Comparison of ENCODE assay signal across 26 mouse cellular contexts in genomic region chr11:116470249-116470648, GRCm38 (mm10). TPM values are rescaled to one million over a fixed set of nuclear protein-coding genes. Genes with fewer than 3 reads are reported as not detected.
DNase-seq lines count a peak whose midpoint lies in the region; ATAC-seq lines count a peak whose summit lies in the region.
"Had no signal": no experiment of that assay in that cellular context is flagged by ENCODE, and none has a peak within 500 bp of the region (broad histone marks: within the 10 kb centered on the region; RNA-seq: fewer than 3 reads in every experiment).

No protein-coding gene starts in this region.

- 83% methylated on average over 3 of the region's 3 CpGs for WGBS in heart, embryonic 12.5 days
- WGBS in kidney, embryonic 15.5 days, result 83% methylated on average over 3 of the region's 3 CpGs
- 73% methylated on average over 3 of the region's 3 CpGs for WGBS in liver, embryonic 15.5 days (ENCODE audit: insufficient replicate concordance)
- WGBS in forebrain, embryonic 11.5 days, result 80% methylated on average over 3 of the region's 3 CpGs

- H3K36me3 ChIP-seq in heart, embryonic 12.5 days, result peaks cover 55% of the 10 kb centered on the region
- H3K36me3 ChIP-seq in kidney, embryonic 15.5 days, result peaks cover 56% of the 10 kb centered on the region
- peaks cover 41% of the 10 kb centered on the region for H3K36me3 ChIP-seq in liver, embryonic 15.5 days (replicated peaks)
- H3K36me3 ChIP-seq in forebrain, embryonic 11.5 days (ENCODE audit: control insufficient read depth, insufficient read depth, low read length), result peaks cover 3% of the 10 kb centered on the region; the same call in 1 of the 2 replicates

- H3K4me1 ChIP-seq in heart, embryonic 12.5 days (replicated peaks), result 0 out of 2 replicates have a peak, but pooled peaks cover 6% of the 10 kb centered on the region
- no peaks in the 10 kb centered on the region for H3K4me1 ChIP-seq in kidney, embryonic 15.5 days
- 0 out of 2 replicates have a peak, but pooled peaks cover 10% of the 10 kb centered on the region for H3K4me1 ChIP-seq in liver, embryonic 15.5 days (replicated peaks)
- H3K4me1 ChIP-seq in forebrain, embryonic 11.5 days (replicated peaks; ENCODE audit: control insufficient read depth, insufficient read depth, low read length), result no peaks in the 10 kb centered on the region
- H3K4me1 ChIP-seq: embryonic facial prominence, embryonic 12.5 days; midbrain, embryonic 12.5 days had no signal

- intact Hi-C loops in heart, postnatal 10 days (cut with DNase I), result no loop called here

- H3K27ac ChIP-seq in heart, embryonic 12.5 days (ENCODE audit: poor library complexity, severe bottlenecking), result 0 out of 2 replicates have a peak overlapping the region, but pooled peaks have one; percentile 45
- H3K27ac ChIP-seq in kidney, embryonic 15.5 days, result no peak overlapping the region
- 0 out of 2 replicates have a peak overlapping the region, but pooled peaks have one; percentile 10 for H3K27ac ChIP-seq in liver, embryonic 15.5 days (replicated peaks)
- H3K27ac ChIP-seq in forebrain, embryonic 11.5 days (ENCODE audit: low read depth, low read length), result no peak overlapping the region
- H3K27ac ChIP-seq: embryonic facial prominence, embryonic 12.5 days; left cerebral cortex, adult 2 months; limb, embryonic 10.5 days; midbrain, embryonic 12.5 days; neural tube, embryonic 15.5 days had no signal

- no peaks in the 10 kb centered on the region for H3K9me3 ChIP-seq in heart, embryonic 12.5 days (replicated peaks)
- H3K9me3 ChIP-seq in kidney, embryonic 15.5 days (replicated peaks), result no peaks in the 10 kb centered on the region
- H3K9me3 ChIP-seq in liver, embryonic 15.5 days (replicated peaks), result no peaks in the 10 kb centered on the region
- H3K9me3 ChIP-seq in forebrain, embryonic 11.5 days (ENCODE audit: control insufficient read depth, low read length), result no peaks in the 10 kb centered on the region
- H3K9me3 ChIP-seq: embryonic facial prominence, embryonic 12.5 days; limb, embryonic 10.5 days; midbrain, embryonic 12.5 days; neural tube, embryonic 15.5 days had no signal

- no peak overlapping the region for H3K4me3 ChIP-seq in heart, embryonic 12.5 days
- H3K4me3 ChIP-seq in kidney, embryonic 15.5 days (replicated peaks), result no peak overlapping the region
- no peak overlapping the region for H3K4me3 ChIP-seq in liver, embryonic 15.5 days (replicated peaks)
- H3K4me3 ChIP-seq in forebrain, embryonic 11.5 days (ENCODE audit: low read depth, low read length), result no peak overlapping the region
- H3K4me3 ChIP-seq: embryonic facial prominence, embryonic 12.5 days; left cerebral cortex, adult 2 months; limb, embryonic 10.5 days; midbrain, embryonic 12.5 days; myocyte; neural tube, embryonic 15.5 days had no signal

- ATAC-seq in heart, embryonic 12.5 days (ENCODE audit: insufficient number of reproducible peaks, low FRiP score), result no peak
- ATAC-seq in kidney, embryonic 15.5 days (replicated peaks; ENCODE audit: low FRiP score), result no peak
- no peak for ATAC-seq in liver, embryonic 15.5 days (ENCODE audit: insufficient read depth)
- no peak for ATAC-seq in forebrain, embryonic 11.5 days (replicated peaks; ENCODE audit: low FRiP score)
- ATAC-seq: activated CD4-positive, CD25-positive, alpha-beta regulatory T cell, adult 4 months; Patski had no signal

- no peak overlapping the region for H3K9ac ChIP-seq in heart, embryonic 12.5 days
- H3K9ac ChIP-seq in kidney, embryonic 15.5 days, result no peak overlapping the region
- H3K9ac ChIP-seq in liver, embryonic 15.5 days, result no peak overlapping the region
- H3K9ac ChIP-seq in forebrain, embryonic 11.5 days (ENCODE audit: low read length), result no peak overlapping the region
- H3K9ac ChIP-seq: embryonic facial prominence, embryonic 12.5 days; forebrain, postnatal 0 days; lung, embryonic 14.5 days; midbrain, embryonic 12.5 days; neural tube, embryonic 15.5 days had no signal

- no peak for DNase-seq in heart, postnatal 10 days
- DNase-seq in kidney, adult 11 months, result peak; percentile 42
- DNase-seq in kidney, postnatal 10 days, result peak; percentile 56
- DNase-seq in forebrain, embryonic 11.5 days (ENCODE audit: low spot score), result no peak
- DNase-seq in adrenal gland, postnatal 14 days, result no peak
- DNase-seq: adrenal gland, postnatal 25 days; B cell, adult 2 months; cerebellum, adult 2 months; forebrain, postnatal 0 days; gastrocnemius, postnatal 10 days; lung, embryonic 14.5 days; right cerebral cortex, postnatal 4 days; thymus, postnatal 14 days had no signal

- H3K27me3 ChIP-seq in heart, embryonic 12.5 days (replicated peaks), result 0 out of 2 replicates have a peak, but pooled peaks cover 3% of the 10 kb centered on the region
- H3K27me3 ChIP-seq in kidney, embryonic 15.5 days, result no peaks in the 10 kb centered on the region
- peaks cover 6% of the 10 kb centered on the region; the same call in 1 of the 2 replicates for H3K27me3 ChIP-seq in liver, embryonic 15.5 days
- no peaks in the 10 kb centered on the region for H3K27me3 ChIP-seq in forebrain, embryonic 11.5 days (ENCODE audit: control insufficient read depth, insufficient read depth, low read length)
- H3K27me3 ChIP-seq: embryonic facial prominence, embryonic 12.5 days; midbrain, embryonic 12.5 days; neural tube, embryonic 15.5 days; Patski had no signal

- H3K4me2 ChIP-seq in heart, embryonic 12.5 days, result no peak overlapping the region
- no peak overlapping the region for H3K4me2 ChIP-seq in kidney, embryonic 15.5 days
- no peak overlapping the region for H3K4me2 ChIP-seq in liver, embryonic 15.5 days
- no peak overlapping the region for H3K4me2 ChIP-seq in forebrain, embryonic 11.5 days (ENCODE audit: low read depth, low read length, severe bottlenecking)
- H3K4me2 ChIP-seq: embryonic facial prominence, embryonic 12.5 days; lung, embryonic 14.5 days; midbrain, embryonic 12.5 days; neural tube, embryonic 15.5 days had no signal

RNA-seq across cellular contexts. Expression of gene Qrich2, which starts 4.2 kb away (rescaled TPM):
- not detected in 2 replicates for polyA plus RNA-seq in heart, embryonic 12.5 days (2016; fragmentation: Nextera tagmentation; extraction: Ambion mirVana)
- total RNA-seq in heart, postnatal 10 days (2021), result not detected
- polyA plus RNA-seq in kidney, embryonic 15.5 days (2015; fragmentation: Nextera tagmentation; extraction: Ambion mirVana), result 0.14 and 0.30 TPM in 2 replicates
- polyA plus RNA-seq in liver, embryonic 15.5 days (2015; fragmentation: Nextera tagmentation; extraction: Ambion mirVana), result not detected in 2 replicates
- not detected in 2 replicates for polyA plus RNA-seq in forebrain, embryonic 11.5 days (2014; fragmentation: Nextera tagmentation; extraction: Ambion mirVana)
- total RNA-seq in adrenal gland, postnatal 14 days (2021), result not detected in 2 replicates
- total RNA-seq: adrenal gland, postnatal 25 days; common myeloid progenitor, adult 5-6 weeks; forebrain, postnatal 0 days; gastrocnemius, postnatal 10 days; hematopoietic stem cell, adult 5-6 weeks had no signal
- polyA plus RNA-seq: activated CD4-positive, CD25-positive, alpha-beta regulatory T cell, adult 4 months; forebrain, postnatal 0 days; midbrain, embryonic 12.5 days; myocyte; neural tube, embryonic 15.5 days had no signal

RNA-seq across cellular contexts. Expression of gene Prpsap1, which starts 23.8 kb away (rescaled TPM):
- polyA plus RNA-seq in heart, embryonic 12.5 days (2016; fragmentation: Nextera tagmentation; extraction: Ambion mirVana), result 94.8 and 96.8 TPM in 2 replicates
- total RNA-seq in heart, postnatal 10 days (2021), result 10 to 100 TPM; 45.3 to 45.8 TPM
- 196 and 208 TPM in 2 replicates for polyA plus RNA-seq in kidney, embryonic 15.5 days (2015; fragmentation: Nextera tagmentation; extraction: Ambion mirVana)
- polyA plus RNA-seq in liver, embryonic 15.5 days (2015; fragmentation: Nextera tagmentation; extraction: Ambion mirVana), result 45.1 and 49.0 TPM in 2 replicates
- 188 and 195 TPM in 2 replicates for polyA plus RNA-seq in forebrain, embryonic 11.5 days (2014; fragmentation: Nextera tagmentation; extraction: Ambion mirVana)
- 81.1 and 81.8 TPM in 2 replicates for total RNA-seq in adrenal gland, postnatal 14 days (2021)

RNA-seq across cellular contexts. Expression of gene Ubald2, which starts 36.4 kb away (rescaled TPM):
- polyA plus RNA-seq in heart, embryonic 12.5 days (2016; fragmentation: Nextera tagmentation; extraction: Ambion mirVana), result 33.7 and 34.2 TPM in 2 replicates
- 10 to 100 TPM; 47.2 to 49.4 TPM for total RNA-seq in heart, postnatal 10 days (2021)
- 45.7 and 58.1 TPM in 2 replicates for polyA plus RNA-seq in kidney, embryonic 15.5 days (2015; fragmentation: Nextera tagmentation; extraction: Ambion mirVana)
- polyA plus RNA-seq in liver, embryonic 15.5 days (2015; fragmentation: Nextera tagmentation; extraction: Ambion mirVana), result 33.1 and 33.9 TPM in 2 replicates
- 80.2 and 83.7 TPM in 2 replicates for polyA plus RNA-seq in forebrain, embryonic 11.5 days (2014; fragmentation: Nextera tagmentation; extraction: Ambion mirVana)
- 36.4 and 38.8 TPM in 2 replicates for total RNA-seq in adrenal gland, postnatal 14 days (2021)

RNA-seq across cellular contexts. Expression of gene Rnf157, which starts 57.4 kb away (rescaled TPM):
- 11.0 and 12.3 TPM in 2 replicates for polyA plus RNA-seq in heart, embryonic 12.5 days (2016; fragmentation: Nextera tagmentation; extraction: Ambion mirVana)
- 10 to 100 TPM; 10.0 TPM for total RNA-seq in heart, postnatal 10 days (2021)
- polyA plus RNA-seq in kidney, embryonic 15.5 days (2015; fragmentation: Nextera tagmentation; extraction: Ambion mirVana), result 12.4 and 12.5 TPM in 2 replicates
- 1.0 and 1.4 TPM in 2 replicates for polyA plus RNA-seq in liver, embryonic 15.5 days (2015; fragmentation: Nextera tagmentation; extraction: Ambion mirVana)
- polyA plus RNA-seq in forebrain, embryonic 11.5 days (2014; fragmentation: Nextera tagmentation; extraction: Ambion mirVana), result 25.0 and 26.1 TPM in 2 replicates
- total RNA-seq in adrenal gland, postnatal 14 days (2021), result 8.6 and 10.1 TPM in 2 replicates

Comparison
In these comparisons a context has a peak if more than half of its experiments do, and no peak if none do; other contexts are left out.
1. H3K27ac ChIP-seq: peak in heart, embryonic 12.5 days (single experiment) and liver, embryonic 15.5 days (single experiment); none in kidney, embryonic 15.5 days (single experiment) and forebrain, embryonic 11.5 days (single experiment).
2. DNase-seq: peak in kidney, adult 11 months (single experiment) and kidney, postnatal 10 days (single experiment); none in heart, postnatal 10 days (0 of 2), forebrain, embryonic 11.5 days (single experiment) and adrenal gland, postnatal 14 days (single experiment).